Mouse (Mus musculus) frontal cortex, postnatal 36 days (tissue): ENCODE data around the gene Dlg2.
A peak's percentile ranks its signal among the peaks of the same experiment; 100 is the strongest.

Source experiments
- DNase-seq, 2 experiments: peaks; one replicate each; pipeline ENCODE4 v3.0.0; 2022; ENCODE audit warnings: low spot score in 2 of 2

Gene Dlg2

GRCm38 (mm10) chr7:92275353-92275752 lies 1798.9 kb downstream of the Dlg2 start:
- DNase-seq: no peak

GRCm38 (mm10) chr7:92277629-92278028 lies 1801.2 kb downstream of the Dlg2 start:
- peak in 1 of 2 experiments; percentile 63 for DNase-seq

- DNase-seq: no peak
These were observed 1804.5 kb downstream of the Dlg2 start for GRCm38 (mm10) chr7:92280925-92281324.

- DNase-seq: no peak
These were observed 1810.6 kb downstream of the Dlg2 start for GRCm38 (mm10) chr7:92287058-92287457.

- peak in 1 of 2 experiments; percentile 58 for DNase-seq
These were observed 1812.3 kb downstream of the Dlg2 start for GRCm38 (mm10) chr7:92288814-92289213.

GRCm38 (mm10) chr7:92292918-92293518 lies 1816.5 kb downstream of the Dlg2 start:
- no peak for DNase-seq

- DNase-seq: no peak
These were observed 1824.6 kb downstream of the Dlg2 start for GRCm38 (mm10) chr7:92301046-92301445.

- DNase-seq: no peak
These were observed 1831.2 kb downstream of the Dlg2 start for GRCm38 (mm10) chr7:92307634-92308033.

GRCm38 (mm10) chr7:92308168-92308567 lies 1831.7 kb downstream of the Dlg2 start:
- DNase-seq: no peak

- DNase-seq: no peak
These were observed 1839.9 kb downstream of the Dlg2 start for GRCm38 (mm10) chr7:92316389-92316788.

GRCm38 (mm10) chr7:92319469-92319868 lies 1843.0 kb downstream of the Dlg2 start:
- DNase-seq: no peak

- no peak for DNase-seq
These were observed 1843.7 kb downstream of the Dlg2 start for GRCm38 (mm10) chr7:92320181-92320580.

GRCm38 (mm10) chr7:92321786-92322185 lies 1845.3 kb downstream of the Dlg2 start:
- DNase-seq: no peak

GRCm38 (mm10) chr7:92322342-92323069 lies 1846.0 kb downstream of the Dlg2 start:
- DNase-seq: no peak

GRCm38 (mm10) chr7:92323710-92324109 lies 1847.2 kb downstream of the Dlg2 start:
- no peak for DNase-seq

GRCm38 (mm10) chr7:92327343-92327896 lies 1850.9 kb downstream of the Dlg2 start:
- no peak for DNase-seq

- DNase-seq: no peak
These were observed 1856.9 kb downstream of the Dlg2 start for GRCm38 (mm10) chr7:92333220-92333898.

GRCm38 (mm10) chr7:92356542-92356941 lies 1880.1 kb downstream of the Dlg2 start:
- no peak for DNase-seq

- DNase-seq: no peak
These were observed 1886.9 kb downstream of the Dlg2 start for GRCm38 (mm10) chr7:92363386-92363785.

GRCm38 (mm10) chr7:92363800-92364199 lies 1887.3 kb downstream of the Dlg2 start:
- no peak for DNase-seq

- DNase-seq: peak; percentile 37 to 65
These were observed 1890.6 kb downstream of the Dlg2 start for GRCm38 (mm10) chr7:92367111-92367510.

- no peak for DNase-seq
These were observed 1894.0 kb downstream of the Dlg2 start for GRCm38 (mm10) chr7:92370521-92370920.

- DNase-seq: no peak
These were observed 1895.2 kb downstream of the Dlg2 start for GRCm38 (mm10) chr7:92371638-92372037.
